Mouse (Mus musculus) midbrain, postnatal 0 days (tissue): ENCODE results near the gene Nmu. TPM values are rescaled to one million over a fixed set of nuclear protein-coding genes. Genes with fewer than 3 reads are reported as not detected.

ENCODE experiments used
- ATAC-seq: fragments of 200-750 bp; cut with Nextera tagmentation; 2 replicates; pipeline ENCODE4 v1.8.0; 2017; ENCODE audit warnings: moderate number of reproducible peaks, mild to moderate bottlenecking, moderate TSS enrichment, moderate library complexity; ENCODE audit not compliant: low FRiP score
- DNase-seq: peaks from one replicate; pipeline ENCODE4 v3.0.0-alpha.2; 2015; ENCODE audit warnings: low spot score
- H3K27ac ChIP-seq: fragments of 300-500 bp; sonication (generic); 2 replicates; pipeline ENCODE4 v1.5.1; 2014; ENCODE audit warnings: low read depth, mild to moderate bottlenecking, low read length, mixed read lengths
- H3K27me3 ChIP-seq: fragments of 300-500 bp; sonication (generic); 2 replicates; pipeline ENCODE4 v1.6.1; 2014; ENCODE audit warnings: low read length, control low read depth, mixed read lengths; ENCODE audit not compliant: insufficient read depth
- H3K36me3 ChIP-seq: fragments of 300-500 bp; sonication (generic); 2 replicates; pipeline ENCODE4 v1.6.1; 2014; ENCODE audit warnings: low read length, control low read depth, mixed read lengths; ENCODE audit not compliant: insufficient read depth
- H3K4me1 ChIP-seq: fragments of 300-500 bp; sonication (generic); 2 replicates; pipeline ENCODE4 v1.6.1; 2014; ENCODE audit warnings: mild to moderate bottlenecking, control low read depth, antibody characterized with exemption, low read length, mixed read lengths; ENCODE audit not compliant: insufficient read depth
- H3K4me2 ChIP-seq: fragments of 300-500 bp; sonication (generic); 2 replicates; pipeline ENCODE4 v1.6.1; 2014; ENCODE audit warnings: low read depth, mild to moderate bottlenecking, low read length, mixed read lengths; ENCODE audit not compliant: poor library complexity, severe bottlenecking
- H3K4me3 ChIP-seq: fragments of 300-500 bp; sonication (generic); 2 replicates; pipeline ENCODE4 v1.5.1; 2014; ENCODE audit warnings: low read depth, mild to moderate bottlenecking, low read length, moderate library complexity
- H3K9ac ChIP-seq: fragments of 300-500 bp; sonication (generic); replicated peaks from 2 replicates; pipeline ENCODE4 v1.6.1; 2014; ENCODE audit warnings: mild to moderate bottlenecking, low read length, moderate library complexity, mixed read lengths; ENCODE audit not compliant: poor library complexity, severe bottlenecking
- H3K9me3 ChIP-seq: fragments of 300-500 bp; sonication (generic); 2 replicates; pipeline ENCODE4 v1.6.1; 2016; ENCODE audit warnings: low read length, control low read depth
- CTCF ChIP-seq: IDR thresholded peaks from 2 replicates; pipeline ENCODE4 v1.5.1; 2016; ENCODE audit warnings: antibody characterized with exemption, mild to moderate bottlenecking
- WGBS: fragments of 180-500 bp; shearing (Covaris S2); extraction: QIAGEN DNeasy Blood & Tissue Kit; methylation state at CpG from one replicate; pipeline ENCODE4 v1.1.7; 2014; 5-methylcytosine and 5-hydroxymethylcytosine counted together
- polyA plus RNA-seq: library from polyadenylated mRNA; unstranded; fragments of >200 nt; fragmentation: Nextera tagmentation; extraction: Ambion mirVana; gene quantifications from 2 replicates; pipeline ENCODE4 v1.2.1, GENCODE M21; 2015
- total RNA-seq: library from RNA; depleted of rRNA; stranded (reverse); fragments of >200 nt; gene quantifications from 2 replicates; pipeline ENCODE4 v1.2.3, GENCODE M21; 2014; rRNA removed

Gene Nmu
- not detected in 2 replicates for total RNA-seq
- polyA plus RNA-seq: 0.97 and 1.1 TPM in 2 replicates

DNA sequence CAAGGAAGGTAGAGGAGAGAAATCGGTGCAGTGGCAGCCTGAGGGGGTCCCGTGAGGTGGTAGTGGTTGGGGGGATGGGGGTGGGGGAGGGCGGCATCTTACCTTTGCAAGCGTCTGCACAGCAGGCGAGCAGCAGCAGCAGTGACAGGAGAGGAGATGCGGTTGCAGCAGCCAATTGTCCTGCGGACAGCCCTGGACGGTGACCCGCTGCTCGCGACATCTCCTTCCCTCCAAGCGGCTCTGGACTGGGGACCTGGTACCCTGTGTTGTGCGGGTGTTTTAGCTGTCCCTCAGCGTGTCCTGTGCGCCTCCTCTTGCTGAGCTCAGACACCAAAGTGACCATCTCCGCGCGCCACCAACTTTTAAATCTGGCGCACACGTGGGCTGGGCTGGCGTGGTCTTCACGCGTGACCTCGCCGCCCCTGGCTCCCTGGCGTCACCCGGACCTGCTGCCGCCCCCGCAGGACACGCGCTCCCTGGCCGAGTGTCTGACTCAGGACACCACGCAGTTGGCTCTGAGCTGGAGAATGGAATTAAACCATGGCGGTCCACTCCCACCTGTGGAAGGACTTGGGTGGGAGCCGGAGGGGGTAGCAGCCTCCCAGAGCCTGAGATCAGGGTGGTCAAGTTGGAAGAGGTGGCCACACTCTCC is at the start of gene Nmu:
TSS of gene Nmu (minus strand) at position 336 of the 652 bp plus-strand sequence.
- 0 out of 2 replicates have a peak, but pooled peaks cover 2% of the 10 kb centered on the region for H3K4me1 ChIP-seq
- no peak within 1 kb of the TSS for H3K27ac ChIP-seq
- no peaks in the 10 kb centered on the region for H3K9me3 ChIP-seq
- H3K9ac ChIP-seq: peak within 1 kb of the TSS; percentile 29
- TF ChIP-seq CTCF: no peak
- DNase-seq (no peak), ATAC-seq (no peak)
- peaks cover 10% of the 10 kb centered on the region; the same call in 1 of the 2 replicates for H3K27me3 ChIP-seq
- H3K4me3 ChIP-seq: peak within 1 kb of the TSS; percentile 40
- H3K4me2 ChIP-seq: peak within 1 kb of the TSS; percentile 80
- H3K36me3 ChIP-seq: no peaks in the 10 kb centered on the region
- WGBS: 2% methylated on average over 35 of the region's 35 CpGs

DNA sequence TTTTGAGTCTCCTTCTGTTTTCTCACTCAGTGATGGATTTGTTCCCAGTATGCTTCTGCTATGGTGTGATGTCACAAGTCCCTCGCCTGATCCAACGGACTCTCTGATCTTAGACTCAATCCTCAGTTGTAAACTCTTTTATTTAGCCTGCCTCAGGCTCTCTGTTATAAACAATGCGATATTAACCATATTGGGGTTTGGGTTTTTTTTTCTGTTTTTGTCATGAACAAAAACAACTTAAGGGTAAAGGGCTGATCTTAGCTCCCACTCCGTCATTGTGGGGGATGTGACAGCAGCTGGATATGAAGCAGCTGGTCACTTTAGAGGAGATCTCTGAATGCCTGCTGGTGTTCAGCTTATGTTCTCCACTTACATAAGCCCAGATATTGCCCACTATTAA is 48.1 kb upstream of the Nmu start:
- Histone ChIP-seq H3K4me2 (no peak overlapping the region), H3K4me1 (no peaks in the 10 kb centered on the region), H3K27me3 (no peaks in the 10 kb centered on the region), H3K36me3 (no peaks in the 10 kb centered on the region), H3K9me3 (no peaks in the 10 kb centered on the region), H3K4me3 (no peak overlapping the region), H3K9ac (no peak overlapping the region), H3K27ac (no peak overlapping the region)
- ATAC-seq (no peak), DNase-seq (no peak)
- WGBS: 80% methylated on average over 4 of the region's 4 CpGs
- no peak for TF ChIP-seq CTCF

DNA sequence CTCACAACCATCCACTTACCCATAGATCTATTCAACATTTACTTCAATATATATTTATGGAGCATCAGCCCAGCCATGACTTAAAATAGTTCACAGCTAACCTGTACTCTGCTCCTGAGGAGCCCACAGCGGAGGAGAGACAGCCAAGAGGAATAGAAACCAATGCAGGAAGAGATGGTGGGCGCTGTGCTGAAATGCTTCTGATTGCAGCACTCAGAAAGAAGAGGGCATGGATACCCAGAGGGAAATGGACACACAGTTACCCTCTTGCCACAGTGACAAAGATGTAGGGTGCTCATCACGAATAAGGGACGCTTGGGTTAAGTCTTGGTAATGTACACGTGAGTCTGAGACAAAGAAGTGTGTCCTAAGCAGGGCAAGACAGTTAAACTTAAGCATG is 30.8 kb upstream of the Nmu start:
- ATAC-seq: no peak
- TF ChIP-seq CTCF: no peak

DNA sequence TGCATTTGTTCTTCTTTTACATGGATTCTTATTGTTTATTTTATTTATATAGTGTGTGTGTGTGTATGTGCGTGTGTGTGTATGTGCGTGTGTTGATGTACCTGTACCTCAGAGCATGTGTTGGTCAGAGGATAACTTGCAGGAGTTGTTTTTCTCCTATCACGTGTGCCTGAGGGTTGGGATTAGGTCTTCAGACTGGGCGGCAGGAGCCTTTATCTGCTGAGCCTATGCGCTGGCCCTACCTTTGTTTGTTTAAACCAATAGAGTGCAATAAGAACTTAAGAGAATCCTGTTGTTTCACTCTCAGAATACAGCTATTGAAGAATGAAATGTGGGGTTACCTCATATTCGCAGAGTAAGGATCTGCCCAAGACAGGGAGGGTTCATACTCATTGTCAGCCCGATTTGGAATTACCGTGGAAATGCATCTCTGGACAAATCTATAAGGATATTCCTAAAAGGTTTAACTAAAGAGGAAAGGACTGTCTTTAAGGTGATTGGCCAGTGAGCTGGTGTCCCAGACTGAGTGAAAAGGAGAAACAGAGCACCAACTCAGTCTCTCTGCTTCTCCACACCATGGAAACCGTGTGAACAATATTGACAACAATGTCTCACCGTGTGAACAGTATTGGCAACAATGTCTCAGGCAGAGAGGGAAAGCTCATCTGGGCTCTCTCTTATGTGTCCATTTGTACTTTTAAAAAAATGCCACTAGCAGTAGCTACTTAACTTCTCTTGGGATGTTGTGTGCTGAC is 25.6 kb upstream of the Nmu start:
- Histone ChIP-seq H3K4me3 (no peak overlapping the region), H3K9me3 (no peaks in the 10 kb centered on the region), H3K9ac (no peak overlapping the region), H3K27me3 (no peaks in the 10 kb centered on the region), H3K4me2 (no peak overlapping the region), H3K27ac (no peak overlapping the region), H3K36me3 (no peaks in the 10 kb centered on the region), H3K4me1 (no peaks in the 10 kb centered on the region)
- DNase-seq: no peak
- WGBS: 81% methylated on average over 10 of the region's 10 CpGs
- no peak for TF ChIP-seq CTCF
- no peak for ATAC-seq

More for the DNA sequence above, 30.8 kb upstream of the Nmu start:
- Histone ChIP-seq H3K4me2 (no peak overlapping the region), H3K9ac (no peak overlapping the region), H3K9me3 (no peaks in the 10 kb centered on the region), H3K4me3 (no peak overlapping the region), H3K4me1 (no peaks in the 10 kb centered on the region), H3K36me3 (no peaks in the 10 kb centered on the region), H3K27me3 (no peaks in the 10 kb centered on the region), H3K27ac (no peak overlapping the region)
- WGBS: 90% methylated on average over 5 of the region's 5 CpGs
- no peak for DNase-seq

DNA sequence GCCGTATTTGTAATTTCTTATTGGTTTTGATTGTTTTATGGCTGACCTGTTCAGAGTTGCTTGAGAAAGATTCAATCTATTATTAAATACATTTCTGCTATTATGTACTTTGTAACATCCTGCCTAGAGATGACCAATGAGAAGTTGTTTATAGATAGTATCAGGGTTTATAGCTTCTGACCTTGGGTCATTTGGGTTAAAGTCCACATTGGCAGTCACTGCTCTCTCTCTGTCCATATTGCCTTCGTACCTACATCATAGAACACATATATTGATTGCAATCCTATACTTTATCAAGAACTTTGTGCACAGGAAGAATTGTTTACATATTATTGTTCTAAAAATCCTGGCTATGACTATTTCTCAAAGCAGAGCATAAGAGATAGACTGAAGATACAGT is 24.9 kb upstream of the Nmu start:
- Histone ChIP-seq H3K27ac (no peak overlapping the region), H3K36me3 (no peaks in the 10 kb centered on the region)

DNA sequence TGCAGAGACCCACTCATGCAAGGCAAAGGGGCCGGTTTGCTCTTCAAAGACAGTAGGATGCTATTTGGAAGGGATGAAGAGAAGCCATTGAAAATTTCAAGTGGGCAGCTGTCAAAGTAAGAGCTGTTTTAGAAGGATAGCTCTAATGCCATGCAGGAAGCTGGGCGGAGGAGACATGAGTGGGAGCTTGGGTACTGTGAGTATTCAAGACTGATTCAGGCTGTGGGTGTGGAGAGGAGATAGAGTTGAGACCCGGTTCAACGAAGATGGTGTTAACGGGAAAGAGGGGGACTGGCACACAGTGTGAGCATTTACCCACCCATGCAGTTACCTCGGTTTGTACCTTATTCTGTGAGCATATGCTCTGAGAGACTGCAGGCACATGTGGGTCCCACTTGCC is 20.1 kb upstream of the Nmu start:
- H3K4me3 ChIP-seq: no peak overlapping the region
- H3K4me2 ChIP-seq: no peak overlapping the region
- DNase-seq (no peak), ATAC-seq (no peak)
- WGBS: 65% methylated on average over 6 of the region's 6 CpGs
- H3K36me3 ChIP-seq: no peaks in the 10 kb centered on the region
- H3K27ac ChIP-seq: no peak overlapping the region
- no peaks in the 10 kb centered on the region for H3K27me3 ChIP-seq
- TF ChIP-seq CTCF: no peak
- no peaks in the 10 kb centered on the region for H3K4me1 ChIP-seq
- H3K9ac ChIP-seq: no peak overlapping the region
- H3K9me3 ChIP-seq: no peaks in the 10 kb centered on the region

More for the DNA sequence above, 24.9 kb upstream of the Nmu start:
- H3K4me3 ChIP-seq: no peak overlapping the region
- H3K9me3 ChIP-seq: no peaks in the 10 kb centered on the region
- no peak overlapping the region for H3K4me2 ChIP-seq
- DNase-seq (no peak), ATAC-seq (no peak)
- no peaks in the 10 kb centered on the region for H3K27me3 ChIP-seq
- TF ChIP-seq CTCF: no peak
- no peaks in the 10 kb centered on the region for H3K4me1 ChIP-seq
- 93% methylated on average over 2 of the region's 2 CpGs for WGBS
- no peak overlapping the region for H3K9ac ChIP-seq
